Mouse (Mus musculus): ENCODE measurements at regions not wholly inside any gene's neighbourhood (a gene's known extent, or its start where the extent isn't known, plus 50 kb on each side); places are given as distances from the start of the nearest gene placed in this dataset.

GRCm38 (mm10) chr7:63341716-63342115 lies 102.8 kb upstream of the Otud7a start:
- TF ChIP-seq CTCF (IDR thresholded peaks at IDR 0.05; ENCODE audit: borderline replicate concordance, extremely low read depth, insufficient read depth, insufficient read length), result no peak
- TF ChIP-seq POLR2A (IDR thresholded peaks at IDR 0.05; ENCODE audit: borderline replicate concordance, extremely low read depth, insufficient read depth, insufficient read length, poor library complexity, severe bottlenecking), result no peak
